Mouse (Mus musculus) forebrain, embryonic 12.5 days (tissue): Measurements from ENCODE around the gene Gm38119. TPM values are rescaled to one million over a fixed set of nuclear protein-coding genes. Genes with fewer than 3 reads are reported as not detected.
"Not testable (repeated sequence)": the region's sequence is repeated elsewhere in the genome, so short reads cannot be mapped to it uniquely, and the experiment has no call there.

Experiments
- ATAC-seq: fragments of 200-750 bp; cut with Nextera tagmentation; 2 replicates; pipeline ENCODE4 v1.8.0; 2017; ENCODE audit warnings: moderate TSS enrichment; ENCODE audit not compliant: low FRiP score
- H3K27ac ChIP-seq: fragments of 300-500 bp; sonication (generic); 2 replicates; pipeline ENCODE4 v1.5.1; 2016; ENCODE audit warnings: mild to moderate bottlenecking
- H3K27me3 ChIP-seq: fragments of 300-500 bp; sonication (generic); 2 replicates; pipeline ENCODE4 v1.6.1; 2016; ENCODE audit warnings: mild to moderate bottlenecking
- H3K36me3 ChIP-seq: fragments of 300-500 bp; sonication (generic); replicated peaks from 2 replicates; pipeline ENCODE4 v1.6.1; 2016; ENCODE audit warnings: mild to moderate bottlenecking
- H3K4me1 ChIP-seq: fragments of 300-500 bp; sonication (generic); 2 replicates; pipeline ENCODE4 v1.6.1; 2016
- H3K4me2 ChIP-seq: fragments of 300-500 bp; sonication (generic); 2 replicates; pipeline ENCODE4 v1.6.1; 2016; ENCODE audit warnings: mild to moderate bottlenecking, moderate library complexity
- H3K4me3 ChIP-seq: fragments of 300-500 bp; sonication (generic); replicated peaks from 2 replicates; pipeline ENCODE4 v1.5.1; 2016; ENCODE audit warnings: mild to moderate bottlenecking
- H3K9ac ChIP-seq: fragments of 300-500 bp; sonication (generic); 2 replicates; pipeline ENCODE4 v1.6.1; 2016; ENCODE audit warnings: mild to moderate bottlenecking
- H3K9me3 ChIP-seq: fragments of 300-500 bp; sonication (generic); 2 replicates; pipeline ENCODE4 v1.6.1; 2016
- WGBS: fragments of 180-500 bp; shearing (Covaris S2); methylation state at CpG from one replicate; pipeline ENCODE4 v1.1.7; 2016; 5-methylcytosine and 5-hydroxymethylcytosine counted together
- polyA plus RNA-seq: library from polyadenylated mRNA; unstranded; fragments of >200 nt; fragmentation: Nextera tagmentation; extraction: Ambion mirVana; gene quantifications from 2 replicates; pipeline ENCODE4 v1.2.1, GENCODE M21; 2016

Gene Gm38119
- polyA plus RNA-seq, result not detected in 2 replicates

- no peaks in the 10 kb centered on the region for H3K9me3 ChIP-seq
- H3K9ac ChIP-seq, result no peak within 1 kb of the TSS
- H3K36me3 ChIP-seq, result no peaks in the 10 kb centered on the region
- no peak within 1 kb of the TSS for H3K4me3 ChIP-seq
- no peak within 1 kb of the TSS for H3K4me2 ChIP-seq
- no peaks in the 10 kb centered on the region for H3K4me1 ChIP-seq
- no peak for ATAC-seq
- no peaks in the 10 kb centered on the region for H3K27me3 ChIP-seq
- no peak within 1 kb of the TSS for H3K27ac ChIP-seq
- 67% methylated on average over 1 of the region's 1 CpGs for WGBS
Measured at GRCm38 (mm10) chr3:92738996-92739395, at the start of gene Gm38119. Gene Gm38119, minus strand, starts transcription at chr3:92739096.

- no peaks in the 10 kb centered on the region for H3K4me1 ChIP-seq
- ATAC-seq, result no peak
Measured at GRCm38 (mm10) chr3:92778799-92779198, 39.9 kb upstream of the Gm38119 start, which contains the start of gene Lce1i. Gene Lce1i, minus strand, starts transcription at chr3:92778899.

GRCm38 (mm10) chr3:92771573-92771972 lies 32.7 kb upstream of the Gm38119 start:
- H3K4me2 ChIP-seq, result no peak overlapping the region
- no peaks in the 10 kb centered on the region for H3K9me3 ChIP-seq
- no peaks in the 10 kb centered on the region for H3K36me3 ChIP-seq
- H3K27ac ChIP-seq, result no peak overlapping the region
- no peak overlapping the region for H3K9ac ChIP-seq
- H3K4me3 ChIP-seq, result no peak overlapping the region
- 31% methylated on average over 3 of the region's 3 CpGs for WGBS
- H3K27me3 ChIP-seq, result no peaks in the 10 kb centered on the region
- ATAC-seq, result no peak
- no peaks in the 10 kb centered on the region for H3K4me1 ChIP-seq

More at GRCm38 (mm10) chr3:92778799-92779198, 39.9 kb upstream of the Gm38119 start, which contains the start of gene Lce1i:
- 79% methylated on average over 1 of the region's 1 CpGs for WGBS
- H3K27ac ChIP-seq, result no peak within 1 kb of the TSS
- H3K4me3 ChIP-seq, result no peak within 1 kb of the TSS
- no peaks in the 10 kb centered on the region for H3K27me3 ChIP-seq
- no peak within 1 kb of the TSS for H3K4me2 ChIP-seq
- no peaks in the 10 kb centered on the region for H3K36me3 ChIP-seq
- no peaks in the 10 kb centered on the region for H3K9me3 ChIP-seq
- H3K9ac ChIP-seq, result no peak within 1 kb of the TSS

GRCm38 (mm10) chr3:92764965-92765364 lies 26.1 kb upstream of the Gm38119 start, which contains the start of gene Lce1h:
Gene Lce1h, minus strand, starts transcription at chr3:92765065.
- H3K4me2 ChIP-seq, result no peak within 1 kb of the TSS
- no peak for ATAC-seq
- no peaks in the 10 kb centered on the region for H3K27me3 ChIP-seq
- H3K36me3 ChIP-seq, result no peaks in the 10 kb centered on the region
- H3K4me1 ChIP-seq, result no peaks in the 10 kb centered on the region
- 94% methylated on average over 1 of the region's 1 CpGs for WGBS
- H3K4me3 ChIP-seq, result no peak within 1 kb of the TSS
- H3K27ac ChIP-seq, result no peak within 1 kb of the TSS
- no peaks in the 10 kb centered on the region for H3K9me3 ChIP-seq
- no peak within 1 kb of the TSS for H3K9ac ChIP-seq

- Histone ChIP-seq H3K27me3 (no peaks in the 10 kb centered on the region), H3K9me3 (no peaks in the 10 kb centered on the region), H3K27ac (no peak overlapping the region), H3K9ac (no peak overlapping the region), H3K36me3 (no peaks in the 10 kb centered on the region), H3K4me2 (no peak overlapping the region), H3K4me3 (no peak overlapping the region), H3K4me1 (no peaks in the 10 kb centered on the region)
- no peak for ATAC-seq
- 43% methylated on average over 3 of the region's 3 CpGs for WGBS
Measured at GRCm38 (mm10) chr3:92753197-92753596, 14.3 kb upstream of the Gm38119 start.

- H3K9ac ChIP-seq, result no peak within 1 kb of the TSS
- no peak within 1 kb of the TSS for H3K4me3 ChIP-seq
- ATAC-seq, result no peak
- H3K27me3 ChIP-seq, result no peaks in the 10 kb centered on the region
- H3K4me2 ChIP-seq, result no peak within 1 kb of the TSS
- no peaks in the 10 kb centered on the region for H3K4me1 ChIP-seq
- H3K9me3 ChIP-seq, result no peaks in the 10 kb centered on the region
- no peaks in the 10 kb centered on the region for H3K36me3 ChIP-seq
- H3K27ac ChIP-seq, result no peak within 1 kb of the TSS
- 92% methylated on average over 1 of the region's 1 CpGs for WGBS
Measured at GRCm38 (mm10) chr3:92752238-92752637, 13.3 kb upstream of the Gm38119 start, which contains the start of gene Lce1g. Gene Lce1g, minus strand, starts transcription at chr3:92752338.

GRCm38 (mm10) chr3:92722631-92723030 lies 16.3 kb downstream of the Gm38119 start:
- no peak for ATAC-seq

GRCm38 (mm10) chr3:92720250-92720649 lies 18.6 kb downstream of the Gm38119 start, which contains the start of gene Lce1f:
Gene Lce1f, minus strand, starts transcription at chr3:92720350.
- H3K4me1 ChIP-seq, result no peaks in the 10 kb centered on the region
- no peaks in the 10 kb centered on the region for H3K36me3 ChIP-seq
- 86% methylated on average over 3 of the region's 3 CpGs for WGBS
- no peak within 1 kb of the TSS for H3K27ac ChIP-seq
- no peaks in the 10 kb centered on the region for H3K27me3 ChIP-seq
- H3K4me3 ChIP-seq, result no peak within 1 kb of the TSS
- no peak within 1 kb of the TSS for H3K4me2 ChIP-seq
- no peak within 1 kb of the TSS for H3K9ac ChIP-seq
- H3K9me3 ChIP-seq, result no peaks in the 10 kb centered on the region
- ATAC-seq, result no peak

More at GRCm38 (mm10) chr3:92722631-92723030, 16.3 kb downstream of the Gm38119 start:
- no peaks in the 10 kb centered on the region for H3K27me3 ChIP-seq
- no peak overlapping the region for H3K27ac ChIP-seq
- H3K4me3 ChIP-seq, result no peak overlapping the region
- no peak overlapping the region for H3K4me2 ChIP-seq
- no peak overlapping the region for H3K9ac ChIP-seq
- 92% methylated on average over 5 of the region's 5 CpGs for WGBS
- no peaks in the 10 kb centered on the region for H3K4me1 ChIP-seq
- no peaks in the 10 kb centered on the region for H3K36me3 ChIP-seq
- no peaks in the 10 kb centered on the region for H3K9me3 ChIP-seq

- no peak overlapping the region for H3K27ac ChIP-seq
- no peaks in the 10 kb centered on the region for H3K4me1 ChIP-seq
- no peak overlapping the region for H3K4me2 ChIP-seq
- no peaks in the 10 kb centered on the region for H3K27me3 ChIP-seq
- H3K9ac ChIP-seq, result no peak overlapping the region
- no peak overlapping the region for H3K4me3 ChIP-seq
- no peaks in the 10 kb centered on the region for H3K36me3 ChIP-seq
- H3K9me3 ChIP-seq, result no peaks in the 10 kb centered on the region
- ATAC-seq, result no peak
Measured at GRCm38 (mm10) chr3:92715122-92715521, 23.8 kb downstream of the Gm38119 start.

- H3K4me2 ChIP-seq, result no peak within 1 kb of the TSS
- ATAC-seq, result no peak
- WGBS, result 88% methylated on average over 2 of the region's 2 CpGs
- H3K27me3 ChIP-seq, result no peaks in the 10 kb centered on the region
- no peaks in the 10 kb centered on the region for H3K36me3 ChIP-seq
- no peaks in the 10 kb centered on the region for H3K9me3 ChIP-seq
- H3K4me1 ChIP-seq, result no peaks in the 10 kb centered on the region
- no peak within 1 kb of the TSS for H3K4me3 ChIP-seq
- no peak within 1 kb of the TSS for H3K27ac ChIP-seq
- no peak within 1 kb of the TSS for H3K9ac ChIP-seq
Measured at GRCm38 (mm10) chr3:92708974-92709373, 29.9 kb downstream of the Gm38119 start, which contains the start of gene Lce1e. Gene Lce1e, minus strand, starts transcription at chr3:92709074.

- H3K27ac ChIP-seq, result no peak overlapping the region
- H3K9ac ChIP-seq, result no peak overlapping the region
- no peak for ATAC-seq
- 20% methylated on average over 1 of the region's 1 CpGs for WGBS
- no peak overlapping the region for H3K4me2 ChIP-seq
- H3K9me3 ChIP-seq, result no peaks in the 10 kb centered on the region
- no peaks in the 10 kb centered on the region for H3K36me3 ChIP-seq
- no peaks in the 10 kb centered on the region for H3K27me3 ChIP-seq
- H3K4me1 ChIP-seq, result no peaks in the 10 kb centered on the region
- no peak overlapping the region for H3K4me3 ChIP-seq
Measured at GRCm38 (mm10) chr3:92694613-92695012, 44.3 kb downstream of the Gm38119 start.

GRCm38 (mm10) chr3:92691688-92692087 lies 47.2 kb downstream of the Gm38119 start:
- Histone ChIP-seq H3K4me2 (no peak overlapping the region), H3K36me3 (no peaks in the 10 kb centered on the region), H3K4me1 (no peaks in the 10 kb centered on the region), H3K9ac (no peak overlapping the region), H3K27ac (no peak overlapping the region), H3K4me3 (no peak overlapping the region), H3K27me3 (no peaks in the 10 kb centered on the region), H3K9me3 (no peaks in the 10 kb centered on the region)
- no peak for ATAC-seq

GRCm38 (mm10) chr3:92689154-92689553 lies 49.7 kb downstream of the Gm38119 start:
- H3K9me3 ChIP-seq, H3K4me1 ChIP-seq, ATAC-seq, H3K9ac ChIP-seq, H3K4me3 ChIP-seq, H3K27ac ChIP-seq, H3K27me3 ChIP-seq, H3K36me3 ChIP-seq, H3K4me2 ChIP-seq: not testable (repeated sequence)
- WGBS, result 81% methylated on average over 16 of the region's 16 CpGs
